Mouse (Mus musculus): Measurements from ENCODE around the gene Trak1. TPM values are rescaled to one million over a fixed set of nuclear protein-coding genes. Genes with fewer than 3 reads are reported as not detected.

The Trak1 gene
- polyA plus RNA-seq, 1 experiment from 2014 or later: 4.2 TPM

GRCm38 (mm10) chr9:121298065-121298398 is 730 bp downstream of the Trak1 start:
- no peaks in the 10 kb centered on the region for H3K36me3 ChIP-seq (replicated peaks)
- no peaks in the 10 kb centered on the region for H3K9me3 ChIP-seq (replicated peaks)
- peak overlapping the region; percentile 70 for H3K4me3 ChIP-seq (replicated peaks)
- H3K9ac ChIP-seq: peak overlapping the region; percentile 71
- peaks cover 41% of the 10 kb centered on the region for H3K4me1 ChIP-seq (replicated peaks)
- WGBS (ENCODE audit: insufficient replicate concordance): 1% methylated on average over 7 of the region's 7 CpGs
- 0 out of 2 replicates have a peak overlapping the region, but pooled peaks have one; percentile 45 for H3K27ac ChIP-seq (replicated peaks)
- peak overlapping the region; percentile 95 for H3K4me2 ChIP-seq
- H3K27me3 ChIP-seq: peaks cover 53% of the 10 kb centered on the region
- ATAC-seq (ENCODE audit: insufficient read depth): no peak

GRCm38 (mm10) chr9:121298411-121299091 is 1.2 kb downstream of the Trak1 start:
- H3K4me3 ChIP-seq (replicated peaks): peak overlapping the region; percentile 70
- peaks cover 41% of the 10 kb centered on the region for H3K4me1 ChIP-seq (replicated peaks)
- no peak overlapping the region for H3K27ac ChIP-seq (replicated peaks)
- peak overlapping the region; percentile 95 for H3K4me2 ChIP-seq
- WGBS (ENCODE audit: insufficient replicate concordance): 17% methylated on average over 15 of the region's 15 CpGs
- no peaks in the 10 kb centered on the region for H3K36me3 ChIP-seq (replicated peaks)
- ATAC-seq (ENCODE audit: insufficient read depth): no peak
- H3K9me3 ChIP-seq (replicated peaks): no peaks in the 10 kb centered on the region
- H3K9ac ChIP-seq: peak overlapping the region; percentile 71; the same call in 1 of the 2 replicates
- peaks cover 48% of the 10 kb centered on the region for H3K27me3 ChIP-seq

- Histone ChIP-seq H3K36me3 (replicated peaks) (no peaks in the 10 kb centered on the region), H3K4me1 (replicated peaks) (peaks cover 42% of the 10 kb centered on the region), H3K9me3 (replicated peaks) (no peaks in the 10 kb centered on the region), H3K27me3 (peaks cover 40% of the 10 kb centered on the region), H3K9ac (no peak overlapping the region), H3K4me2 (peak overlapping the region; percentile 95; the same call in 1 of the 2 replicates), H3K27ac (replicated peaks) (no peak overlapping the region), H3K4me3 (replicated peaks) (no peak overlapping the region; the same call in 1 of the 2 replicates)
- no peak for ATAC-seq (ENCODE audit: insufficient read depth)
- WGBS (ENCODE audit: insufficient replicate concordance): 69% methylated on average over 9 of the region's 9 CpGs
These were observed 2.0 kb downstream of the Trak1 start for GRCm38 (mm10) chr9:121299223-121299755.

DNA sequence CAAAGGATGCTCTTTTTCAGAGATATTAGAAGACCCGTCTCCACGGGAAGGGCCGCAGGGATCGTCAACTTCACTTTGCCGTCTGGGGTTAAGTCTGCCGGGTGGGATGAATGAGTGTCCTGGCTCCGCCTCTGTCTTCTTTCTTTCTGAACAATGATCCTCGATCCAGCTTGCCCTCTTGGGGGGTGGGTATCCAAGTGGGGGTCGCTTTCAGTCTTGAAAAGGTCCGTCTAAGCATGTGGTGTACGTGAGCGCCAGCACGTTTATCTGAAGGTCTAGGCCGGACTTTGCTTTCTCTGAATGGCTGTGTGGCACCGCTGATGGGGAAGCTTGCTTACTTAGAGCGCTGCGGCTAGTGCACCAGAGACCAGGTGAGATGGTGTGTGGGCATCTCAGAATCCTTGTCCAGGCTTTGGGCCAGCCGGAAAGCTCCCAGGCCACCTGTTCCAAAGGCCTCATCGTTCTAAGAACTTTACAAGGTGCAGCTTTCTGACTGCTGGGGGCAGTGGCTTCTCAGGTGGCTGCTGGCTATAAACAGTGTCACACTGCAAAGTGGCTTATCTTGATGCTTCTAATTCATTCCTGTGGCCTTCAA is 2.8 kb downstream of the Trak1 start:
- ATAC-seq (ENCODE audit: insufficient read depth): no peak
- Histone ChIP-seq H3K4me3 (replicated peaks) (no peak overlapping the region), H3K4me2 (no peak overlapping the region)

GRCm38 (mm10) chr9:121301041-121301920 is 4.0 kb downstream of the Trak1 start:
- Histone ChIP-seq H3K4me2 (0 out of 2 replicates have a peak overlapping the region, but pooled peaks have one; percentile 11), H3K9ac (no peak overlapping the region), H3K4me3 (replicated peaks) (no peak overlapping the region), H3K27me3 (peaks cover 21% of the 10 kb centered on the region), H3K36me3 (replicated peaks) (no peaks in the 10 kb centered on the region), H3K9me3 (replicated peaks) (no peaks in the 10 kb centered on the region), H3K4me1 (replicated peaks) (peaks cover 43% of the 10 kb centered on the region), H3K27ac (replicated peaks) (no peak overlapping the region)
- WGBS (ENCODE audit: insufficient replicate concordance): 66% methylated on average over 22 of the region's 22 CpGs
- no peak for ATAC-seq (ENCODE audit: insufficient read depth)

More for the DNA sequence above, 2.8 kb downstream of the Trak1 start:
- H3K9ac ChIP-seq: no peak overlapping the region
- H3K27ac ChIP-seq (replicated peaks): no peak overlapping the region
- H3K27me3 ChIP-seq: peaks cover 32% of the 10 kb centered on the region
- H3K4me1 ChIP-seq (replicated peaks): peaks cover 43% of the 10 kb centered on the region
- WGBS (ENCODE audit: insufficient replicate concordance): 77% methylated on average over 19 of the region's 19 CpGs
- H3K36me3 ChIP-seq (replicated peaks): no peaks in the 10 kb centered on the region
- H3K9me3 ChIP-seq (replicated peaks): no peaks in the 10 kb centered on the region

- no peaks in the 10 kb centered on the region for H3K36me3 ChIP-seq (replicated peaks)
- H3K27ac ChIP-seq (replicated peaks): no peak overlapping the region
- no peaks in the 10 kb centered on the region for H3K9me3 ChIP-seq (replicated peaks)
- H3K9ac ChIP-seq: no peak overlapping the region
- peaks cover 8% of the 10 kb centered on the region; the same call in 1 of the 2 replicates for H3K27me3 ChIP-seq
- 62% methylated on average over 7 of the region's 8 CpGs for WGBS (ENCODE audit: insufficient replicate concordance)
- peaks cover 36% of the 10 kb centered on the region for H3K4me1 ChIP-seq (replicated peaks)
- no peak for ATAC-seq (ENCODE audit: insufficient read depth)
- H3K4me3 ChIP-seq (replicated peaks): no peak overlapping the region
- no peak overlapping the region for H3K4me2 ChIP-seq
These were observed 5.2 kb downstream of the Trak1 start for GRCm38 (mm10) chr9:121302543-121302942.

DNA sequence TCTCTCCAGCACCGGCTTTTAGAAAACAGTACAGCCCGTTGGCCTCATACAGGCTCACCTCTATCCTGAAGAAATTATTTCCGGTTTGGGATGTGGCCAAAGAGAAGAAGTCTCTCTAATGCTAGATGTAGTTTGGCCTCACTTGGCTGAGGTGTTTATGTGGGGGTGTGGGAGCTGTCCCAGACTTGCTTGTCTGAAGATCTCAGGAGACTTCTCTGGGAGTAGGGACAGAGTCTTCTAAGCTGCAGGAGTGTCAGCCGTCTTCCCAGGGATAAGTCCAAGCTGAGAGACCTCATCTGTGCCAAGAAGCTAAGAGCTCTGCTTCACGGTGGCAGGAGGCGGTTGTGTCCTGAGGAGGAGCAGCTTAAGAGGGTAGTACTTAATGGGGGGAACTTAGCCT is 5.8 kb downstream of the Trak1 start:
- Histone ChIP-seq H3K4me3 (replicated peaks) (no peak overlapping the region), H3K4me2 (no peak overlapping the region), H3K27me3 (peaks cover 4% of the 10 kb centered on the region; the same call in 1 of the 2 replicates), H3K27ac (replicated peaks) (no peak overlapping the region), H3K4me1 (replicated peaks) (peaks cover 30% of the 10 kb centered on the region), H3K9ac (no peak overlapping the region), H3K36me3 (replicated peaks) (no peaks in the 10 kb centered on the region), H3K9me3 (replicated peaks) (no peaks in the 10 kb centered on the region)
- no peak for ATAC-seq (ENCODE audit: insufficient read depth)
- WGBS (ENCODE audit: insufficient replicate concordance): 72% methylated on average over 6 of the region's 6 CpGs

DNA sequence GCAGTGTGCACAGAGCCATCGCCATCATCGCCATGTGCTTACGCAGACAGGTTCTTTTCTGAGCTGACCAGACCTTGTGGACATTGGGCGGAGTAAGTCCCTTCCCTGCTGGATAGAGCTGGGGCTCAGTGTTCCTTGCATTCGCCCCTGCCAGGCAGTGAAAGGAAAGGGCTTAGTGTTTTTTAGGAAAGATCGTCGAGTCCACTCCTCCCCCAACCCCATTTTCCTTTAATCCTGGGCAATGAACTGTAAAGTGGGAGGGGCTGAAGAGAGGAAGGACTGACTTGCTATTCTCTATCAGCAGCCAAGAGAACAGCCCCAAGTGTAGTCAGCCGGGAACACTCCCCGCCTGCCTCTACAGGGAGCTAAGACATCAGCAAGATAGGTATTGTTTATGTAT is 6.4 kb downstream of the Trak1 start:
- WGBS (ENCODE audit: insufficient replicate concordance): 64% methylated on average over 9 of the region's 9 CpGs
- Histone ChIP-seq H3K4me1 (replicated peaks) (peaks cover 24% of the 10 kb centered on the region), H3K9me3 (replicated peaks) (no peaks in the 10 kb centered on the region), H3K27me3 (no peaks in the 10 kb centered on the region; the same call in 1 of the 2 replicates), H3K4me3 (replicated peaks) (no peak overlapping the region), H3K9ac (no peak overlapping the region), H3K4me2 (no peak overlapping the region), H3K36me3 (replicated peaks) (no peaks in the 10 kb centered on the region), H3K27ac (replicated peaks) (no peak overlapping the region)
- ATAC-seq (ENCODE audit: insufficient read depth): no peak

DNA sequence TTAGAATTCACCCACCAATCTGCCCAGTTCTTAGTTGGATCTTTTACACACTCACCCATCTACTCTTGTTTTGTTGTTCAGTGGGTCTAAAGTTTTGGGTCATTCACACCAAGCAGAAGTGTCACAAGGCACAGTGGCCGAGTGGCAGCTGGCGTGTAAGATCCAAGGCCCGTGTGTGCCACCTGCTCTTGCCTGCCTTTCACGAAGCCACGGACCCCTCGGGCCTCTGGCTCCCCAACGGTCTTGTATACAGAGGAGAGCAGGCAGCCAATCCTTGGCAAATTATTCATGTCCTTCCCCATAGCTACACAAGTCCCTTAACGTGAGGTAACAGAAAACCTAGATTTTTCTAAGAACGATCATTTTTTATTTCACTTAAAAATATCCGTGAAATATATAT is 7.2 kb downstream of the Trak1 start:
- H3K27me3 ChIP-seq: no peaks in the 10 kb centered on the region
- no peaks in the 10 kb centered on the region for H3K36me3 ChIP-seq (replicated peaks)
- H3K9ac ChIP-seq: no peak overlapping the region
- H3K9me3 ChIP-seq (replicated peaks): no peaks in the 10 kb centered on the region
- no peak overlapping the region for H3K27ac ChIP-seq (replicated peaks)
- 72% methylated on average over 10 of the region's 10 CpGs for WGBS (ENCODE audit: insufficient replicate concordance)
- no peak overlapping the region for H3K4me2 ChIP-seq
- no peak for ATAC-seq (ENCODE audit: insufficient read depth)
- no peak overlapping the region for H3K4me3 ChIP-seq (replicated peaks)
- H3K4me1 ChIP-seq (replicated peaks): peaks cover 16% of the 10 kb centered on the region

- no peaks in the 10 kb centered on the region for H3K27me3 ChIP-seq
- H3K4me1 ChIP-seq (replicated peaks): peaks cover 7% of the 10 kb centered on the region; the same call in 1 of the 2 replicates
- no peaks in the 10 kb centered on the region for H3K9me3 ChIP-seq (replicated peaks)
- no peak overlapping the region for H3K4me2 ChIP-seq
- H3K36me3 ChIP-seq (replicated peaks): no peaks in the 10 kb centered on the region
- no peak overlapping the region for H3K27ac ChIP-seq (replicated peaks)
- no peak overlapping the region for H3K9ac ChIP-seq
- no peak overlapping the region for H3K4me3 ChIP-seq (replicated peaks)
- 64% methylated on average over 4 of the region's 4 CpGs for WGBS (ENCODE audit: insufficient replicate concordance)
- ATAC-seq (ENCODE audit: insufficient read depth): no peak
These were observed 8.2 kb downstream of the Trak1 start for GRCm38 (mm10) chr9:121305456-121305855.

DNA sequence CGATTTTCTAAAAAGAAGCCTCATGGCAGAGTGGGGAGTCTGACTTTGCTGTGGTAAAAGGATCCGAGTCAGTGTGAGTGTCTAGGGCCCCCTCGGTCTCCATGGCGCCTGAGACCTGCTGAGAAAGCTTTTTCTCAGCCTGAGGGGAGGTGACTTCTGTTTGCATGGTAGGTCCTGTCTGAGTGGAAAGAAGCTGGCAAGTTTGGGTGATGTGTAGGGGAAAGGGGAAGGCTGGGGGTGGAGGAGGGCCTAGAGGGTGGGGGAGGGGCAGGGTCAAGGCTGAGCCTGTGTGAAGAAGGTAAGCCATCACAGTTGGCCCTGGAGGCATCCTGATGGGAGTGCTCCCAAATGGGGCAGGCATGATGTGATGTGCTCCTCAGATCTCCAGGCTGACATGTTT is 12.0 kb downstream of the Trak1 start:
- Histone ChIP-seq H3K9me3 (replicated peaks) (no peaks in the 10 kb centered on the region), H3K9ac (no peak overlapping the region), H3K36me3 (replicated peaks) (no peaks in the 10 kb centered on the region), H3K27ac (replicated peaks) (no peak overlapping the region), H3K27me3 (no peaks in the 10 kb centered on the region), H3K4me1 (replicated peaks) (peaks cover 17% of the 10 kb centered on the region), H3K4me2 (no peak overlapping the region), H3K4me3 (replicated peaks) (no peak overlapping the region)
- no peak for ATAC-seq (ENCODE audit: insufficient read depth)
- 61% methylated on average over 4 of the region's 4 CpGs for WGBS (ENCODE audit: insufficient replicate concordance)
